Comparison of ENCODE assay signal across 14 mouse cellular contexts in genomic region chr8:48277986-48278635, GRCm38 (mm10).
DNase-seq lines count a peak whose midpoint lies in the region; ATAC-seq lines count a peak whose summit lies in the region.
"Had no signal": no experiment of that assay in that cellular context is flagged by ENCODE, and none has a peak within 500 bp of the region (broad histone marks: within the 10 kb centered on the region; RNA-seq: fewer than 3 reads in every experiment).

No protein-coding gene starts in this region.

- WGBS in forebrain, embryonic 13.5 days, result 30% methylated on average over 15 of the region's 15 CpGs
- 24% methylated on average over 15 of the region's 15 CpGs for WGBS in hindbrain, embryonic 15.5 days
- 26% methylated on average over 15 of the region's 15 CpGs for WGBS in midbrain, embryonic 16.5 days

- H3K36me3 ChIP-seq in forebrain, embryonic 13.5 days (ENCODE audit: poor library complexity, severe bottlenecking), result peaks cover 34% of the 10 kb centered on the region
- H3K36me3 ChIP-seq in hindbrain, embryonic 15.5 days, result peaks cover 25% of the 10 kb centered on the region
- H3K36me3 ChIP-seq in midbrain, embryonic 16.5 days (ENCODE audit: control insufficient read depth, insufficient read depth, low read length), result peaks cover 14% of the 10 kb centered on the region

- H3K27me3 ChIP-seq in forebrain, embryonic 13.5 days, result no peaks in the 10 kb centered on the region
- H3K27me3 ChIP-seq in hindbrain, embryonic 15.5 days, result no peaks in the 10 kb centered on the region
- H3K27me3 ChIP-seq in midbrain, embryonic 16.5 days (ENCODE audit: control insufficient read depth, insufficient read depth, low read depth, low read length), result no peaks in the 10 kb centered on the region
- H3K27me3 ChIP-seq: limb, embryonic 13.5 days had no signal

- no peak overlapping the region for H3K4me2 ChIP-seq in forebrain, embryonic 13.5 days
- no peak overlapping the region for H3K4me2 ChIP-seq in hindbrain, embryonic 15.5 days
- H3K4me2 ChIP-seq in midbrain, embryonic 16.5 days (ENCODE audit: low read length), result no peak overlapping the region
- H3K4me2 ChIP-seq: limb, embryonic 13.5 days had no signal

- no peak overlapping the region for H3K4me3 ChIP-seq in forebrain, embryonic 13.5 days
- no peak overlapping the region for H3K4me3 ChIP-seq in hindbrain, embryonic 15.5 days
- no peak overlapping the region for H3K4me3 ChIP-seq in midbrain, embryonic 16.5 days (ENCODE audit: low read depth, low read length)
- H3K4me3 ChIP-seq: limb, embryonic 13.5 days had no signal

- H3K27ac ChIP-seq in forebrain, embryonic 13.5 days, result no peak overlapping the region
- peak overlapping the region; percentile 25; the same call in 1 of the 2 replicates for H3K27ac ChIP-seq in hindbrain, embryonic 15.5 days (replicated peaks)
- H3K27ac ChIP-seq in midbrain, embryonic 16.5 days (ENCODE audit: low read length), result 0 out of 2 replicates have a peak overlapping the region, but pooled peaks have one; percentile 24
- H3K27ac ChIP-seq: limb, embryonic 13.5 days had no signal

- peak; percentile 73 for ATAC-seq in forebrain, embryonic 13.5 days
- peak; percentile 76 for ATAC-seq in hindbrain, embryonic 15.5 days (ENCODE audit: low FRiP score, low read depth)
- ATAC-seq in midbrain, embryonic 16.5 days, result 0 out of 2 replicates have a peak, but pooled peaks have one; percentile 46
- ATAC-seq: CD4-positive, CD25-positive, alpha-beta regulatory T cell, adult 4 months; liver, postnatal 0 days had no signal

- H3K9me3 ChIP-seq in forebrain, embryonic 13.5 days (replicated peaks), result peaks cover 9% of the 10 kb centered on the region
- H3K9me3 ChIP-seq in hindbrain, embryonic 15.5 days, result no peaks in the 10 kb centered on the region
- H3K9me3 ChIP-seq in midbrain, embryonic 16.5 days (replicated peaks; ENCODE audit: control insufficient read depth, low read length, poor library complexity, severe bottlenecking), result no peaks in the 10 kb centered on the region; the same call in 1 of the 2 replicates

- peaks cover 6% of the 10 kb centered on the region for H3K4me1 ChIP-seq in forebrain, embryonic 13.5 days
- H3K4me1 ChIP-seq in hindbrain, embryonic 15.5 days (replicated peaks), result no peaks in the 10 kb centered on the region
- H3K4me1 ChIP-seq in midbrain, embryonic 16.5 days (ENCODE audit: control insufficient read depth, insufficient read depth, low read length), result 0 out of 2 replicates have a peak, but pooled peaks cover 2% of the 10 kb centered on the region
- H3K4me1 ChIP-seq: limb, embryonic 13.5 days had no signal

- DNase-seq in embryo, embryonic 10.5 days (ENCODE audit: low spot score), result peak; percentile 63
- DNase-seq in urinary bladder, postnatal 25 days (ENCODE audit: low spot score), result no peak
- DNase-seq in frontal cortex, postnatal 10 days (ENCODE audit: low spot score in 2 of 2), result no peak
- no peak for DNase-seq in kidney, adult 11 months
- DNase-seq in kidney, adult 18-20 months, result no peak
- DNase-seq: cerebellum, adult 2 months; liver, postnatal 0 days; lung, postnatal 4 days; thymus, postnatal 36 days had no signal

- no peak overlapping the region for H3K9ac ChIP-seq in forebrain, embryonic 13.5 days
- H3K9ac ChIP-seq in hindbrain, embryonic 15.5 days, result no peak overlapping the region
- no peak overlapping the region for H3K9ac ChIP-seq in midbrain, embryonic 16.5 days (ENCODE audit: low read depth, low read length)
- H3K9ac ChIP-seq: limb, embryonic 13.5 days; liver, postnatal 0 days had no signal
